Mouse (Mus musculus) forebrain, embryonic 13.5 days (tissue): ENCODE measurements around the gene Sipa1l1. TPM values are rescaled to one million over a fixed set of nuclear protein-coding genes. Genes with fewer than 3 reads are reported as not detected.

ENCODE experiments used
- ATAC-seq: fragments of 200-750 bp; cut with Nextera tagmentation; 2 replicates; pipeline ENCODE4 v1.8.0; 2017
- H3K27ac ChIP-seq: fragments of 300-500 bp; sonication (generic); 2 replicates; pipeline ENCODE4 v1.5.1; 2015; ENCODE audit warnings: inconsistent platforms, mild to moderate bottlenecking, moderate library complexity
- H3K27me3 ChIP-seq: fragments of 300-500 bp; sonication (generic); 2 replicates; pipeline ENCODE4 v1.6.1; 2015; ENCODE audit warnings: mild to moderate bottlenecking, inconsistent platforms
- H3K36me3 ChIP-seq: fragments of 300-500 bp; sonication (generic); 2 replicates; pipeline ENCODE4 v1.6.1; 2015; ENCODE audit warnings: mild to moderate bottlenecking, inconsistent platforms; ENCODE audit not compliant: poor library complexity, severe bottlenecking
- H3K4me1 ChIP-seq: fragments of 300-500 bp; sonication (generic); 2 replicates; pipeline ENCODE4 v1.6.1; 2015; ENCODE audit warnings: inconsistent platforms
- H3K4me2 ChIP-seq: fragments of 300-500 bp; sonication (generic); 2 replicates; pipeline ENCODE4 v1.6.1; 2015; ENCODE audit warnings: inconsistent platforms, mild to moderate bottlenecking, moderate library complexity
- H3K4me3 ChIP-seq: fragments of 300-500 bp; sonication (generic); 2 replicates; pipeline ENCODE4 v1.5.1; 2015; ENCODE audit warnings: mild to moderate bottlenecking, inconsistent platforms
- H3K9ac ChIP-seq: fragments of 300-500 bp; sonication (generic); 2 replicates; pipeline ENCODE4 v1.6.1; 2015; ENCODE audit warnings: mild to moderate bottlenecking, inconsistent platforms
- H3K9me3 ChIP-seq: fragments of 300-500 bp; sonication (generic); replicated peaks from 2 replicates; pipeline ENCODE4 v1.6.1; 2016; ENCODE audit warnings: inconsistent platforms
- WGBS: fragments of 180-500 bp; shearing (Covaris S2); methylation state at CpG from one replicate; pipeline ENCODE4 v1.1.7; 2015; 5-methylcytosine and 5-hydroxymethylcytosine counted together
- polyA plus RNA-seq: library from polyadenylated mRNA; unstranded; fragments of >200 nt; fragmentation: Nextera tagmentation; extraction: Ambion mirVana; gene quantifications from 2 replicates; pipeline ENCODE4 v1.2.1, GENCODE M21; 2015

The Sipa1l1 gene
- polyA plus RNA-seq, 1 experiment from 2014 or later, result 19.3 TPM

- no peak overlapping the region for H3K4me3 ChIP-seq
- H3K36me3 ChIP-seq, result peaks cover 26% of the 10 kb centered on the region
- no peak overlapping the region for H3K4me2 ChIP-seq
- peaks cover 14% of the 10 kb centered on the region for H3K4me1 ChIP-seq
- no peak overlapping the region for H3K9ac ChIP-seq
- ATAC-seq, result no peak
- H3K27me3 ChIP-seq, result no peaks in the 10 kb centered on the region
- H3K27ac ChIP-seq, result no peak overlapping the region
- no peaks in the 10 kb centered on the region for H3K9me3 ChIP-seq
Observed at GRCm38 (mm10) chr12:82388144-82388543, 219.0 kb downstream of the Sipa1l1 start.

GRCm38 (mm10) chr12:82394118-82394861, 225.2 kb downstream of the Sipa1l1 start:
- 47% methylated on average over 8 of the region's 8 CpGs for WGBS
- Histone ChIP-seq H3K4me3 (no peak overlapping the region), H3K9ac (no peak overlapping the region), H3K36me3 (peaks cover 22% of the 10 kb centered on the region), H3K9me3 (no peaks in the 10 kb centered on the region), H3K4me1 (peaks cover 26% of the 10 kb centered on the region), H3K27me3 (no peaks in the 10 kb centered on the region), H3K27ac (peak overlapping the region; percentile 45), H3K4me2 (no peak overlapping the region)
- ATAC-seq, result peak; percentile 75; the same call in 1 of the 2 replicates

GRCm38 (mm10) chr12:82395194-82395593, 226.1 kb downstream of the Sipa1l1 start:
- H3K27ac ChIP-seq, result no peak overlapping the region
- H3K27me3 ChIP-seq, result no peaks in the 10 kb centered on the region
- H3K9ac ChIP-seq, result no peak overlapping the region
- no peak overlapping the region for H3K4me2 ChIP-seq
- H3K4me1 ChIP-seq, result peaks cover 26% of the 10 kb centered on the region
- WGBS, result 93% methylated on average over 4 of the region's 4 CpGs
- peaks cover 22% of the 10 kb centered on the region for H3K36me3 ChIP-seq
- no peaks in the 10 kb centered on the region for H3K9me3 ChIP-seq
- no peak for ATAC-seq
- H3K4me3 ChIP-seq, result no peak overlapping the region

DNA sequence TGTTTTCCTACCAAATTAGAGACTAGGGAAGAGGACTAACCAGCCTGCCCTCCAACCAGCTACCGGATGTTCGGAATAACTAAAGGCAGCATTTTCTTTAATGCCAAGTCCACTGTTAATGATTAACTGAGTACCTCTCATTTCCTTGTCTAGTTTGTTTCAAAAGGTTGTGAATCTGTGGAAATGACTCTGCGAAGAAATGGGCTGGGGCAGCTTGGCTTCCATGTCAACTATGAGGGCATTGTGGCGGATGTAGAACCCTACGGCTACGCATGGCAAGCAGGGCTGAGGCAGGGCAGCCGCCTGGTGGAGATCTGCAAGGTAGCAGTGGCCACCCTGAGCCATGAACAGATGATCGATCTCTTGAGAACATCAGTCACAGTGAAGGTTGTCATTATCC, 228.1 kb downstream of the Sipa1l1 start:
- peak overlapping the region; percentile 20 for H3K27ac ChIP-seq
- no peaks in the 10 kb centered on the region for H3K27me3 ChIP-seq
- ATAC-seq, result no peak
- H3K4me1 ChIP-seq, result peaks cover 33% of the 10 kb centered on the region
- WGBS, result 89% methylated on average over 8 of the region's 8 CpGs
- H3K9ac ChIP-seq, result no peak overlapping the region
- no peaks in the 10 kb centered on the region for H3K9me3 ChIP-seq
- no peak overlapping the region for H3K4me3 ChIP-seq
- H3K36me3 ChIP-seq, result peaks cover 19% of the 10 kb centered on the region
- H3K4me2 ChIP-seq, result no peak overlapping the region

DNA sequence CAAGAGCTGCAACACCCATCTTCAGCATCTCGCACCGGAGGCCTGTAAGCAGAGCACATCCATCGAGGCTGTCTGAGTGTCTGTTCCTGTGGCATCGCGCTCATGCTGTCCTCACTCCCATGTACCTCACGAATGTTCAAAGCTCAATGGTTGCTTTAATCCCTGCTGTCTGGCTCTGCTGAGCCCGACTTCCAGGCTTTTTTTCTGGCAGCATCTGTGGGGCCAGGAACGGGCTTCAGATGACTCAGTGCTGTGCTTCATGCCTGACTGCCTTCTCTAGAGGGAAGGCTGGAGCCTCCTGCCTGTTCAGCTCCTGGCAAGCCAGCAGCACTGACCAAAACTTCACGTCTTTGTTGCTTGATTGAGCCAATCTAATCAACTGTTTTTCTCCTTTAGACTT, 228.6 kb downstream of the Sipa1l1 start:
- no peak overlapping the region for H3K9ac ChIP-seq
- no peak for ATAC-seq
- H3K9me3 ChIP-seq, result no peaks in the 10 kb centered on the region
- H3K4me2 ChIP-seq, result no peak overlapping the region
- no peak overlapping the region for H3K4me3 ChIP-seq
- WGBS, result 62% methylated on average over 9 of the region's 9 CpGs
- peaks cover 22% of the 10 kb centered on the region for H3K36me3 ChIP-seq
- H3K27me3 ChIP-seq, result no peaks in the 10 kb centered on the region
- H3K4me1 ChIP-seq, result peaks cover 33% of the 10 kb centered on the region
- H3K27ac ChIP-seq, result peak overlapping the region; percentile 20

GRCm38 (mm10) chr12:82398926-82399325, 229.8 kb downstream of the Sipa1l1 start:
- Histone ChIP-seq H3K9ac (no peak overlapping the region), H3K4me2 (no peak overlapping the region), H3K27ac (no peak overlapping the region), H3K36me3 (peaks cover 34% of the 10 kb centered on the region), H3K27me3 (no peaks in the 10 kb centered on the region), H3K4me1 (peaks cover 29% of the 10 kb centered on the region), H3K9me3 (no peaks in the 10 kb centered on the region), H3K4me3 (no peak overlapping the region)
- 91% methylated on average over 2 of the region's 2 CpGs for WGBS
- ATAC-seq, result no peak

GRCm38 (mm10) chr12:82399971-82400720, 231.0 kb downstream of the Sipa1l1 start:
- peak; percentile 75 for ATAC-seq
- no peak overlapping the region for H3K4me3 ChIP-seq
- 0 out of 2 replicates have a peak overlapping the region, but pooled peaks have one; percentile 32 for H3K27ac ChIP-seq
- peaks cover 45% of the 10 kb centered on the region for H3K36me3 ChIP-seq
- no peaks in the 10 kb centered on the region for H3K27me3 ChIP-seq
- H3K4me1 ChIP-seq, result peaks cover 22% of the 10 kb centered on the region
- no peak overlapping the region for H3K4me2 ChIP-seq
- H3K9ac ChIP-seq, result 0 out of 2 replicates have a peak overlapping the region, but pooled peaks have one; percentile 31
- H3K9me3 ChIP-seq, result no peaks in the 10 kb centered on the region
- WGBS, result 75% methylated on average over 6 of the region's 6 CpGs

DNA sequence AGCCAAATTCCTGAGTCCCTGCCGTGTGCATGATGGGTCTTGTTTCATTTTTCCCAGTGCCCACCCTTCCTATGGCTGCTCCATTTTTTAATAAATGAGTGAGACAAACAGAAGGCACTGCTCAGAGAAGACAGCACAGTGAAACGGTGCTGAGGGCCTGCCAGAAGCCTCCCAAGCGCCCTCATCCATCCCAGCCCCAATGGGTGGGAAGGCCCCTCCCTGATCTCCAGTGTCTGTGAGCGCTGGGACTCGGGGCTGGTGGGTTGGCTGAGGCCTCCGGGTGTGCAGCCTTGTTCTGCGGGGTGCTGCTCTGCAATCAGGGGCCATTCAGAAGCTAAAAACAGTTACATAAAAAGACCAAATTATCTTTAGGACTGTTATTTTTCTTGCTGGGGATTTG, 231.7 kb downstream of the Sipa1l1 start:
- Histone ChIP-seq H3K27ac (no peak overlapping the region), H3K4me1 (peaks cover 22% of the 10 kb centered on the region), H3K4me2 (no peak overlapping the region), H3K27me3 (no peaks in the 10 kb centered on the region), H3K4me3 (no peak overlapping the region), H3K9ac (no peak overlapping the region), H3K9me3 (no peaks in the 10 kb centered on the region), H3K36me3 (peaks cover 45% of the 10 kb centered on the region)
- WGBS, result 69% methylated on average over 7 of the region's 7 CpGs
- peak; percentile 48; the same call in 1 of the 2 replicates for ATAC-seq

DNA sequence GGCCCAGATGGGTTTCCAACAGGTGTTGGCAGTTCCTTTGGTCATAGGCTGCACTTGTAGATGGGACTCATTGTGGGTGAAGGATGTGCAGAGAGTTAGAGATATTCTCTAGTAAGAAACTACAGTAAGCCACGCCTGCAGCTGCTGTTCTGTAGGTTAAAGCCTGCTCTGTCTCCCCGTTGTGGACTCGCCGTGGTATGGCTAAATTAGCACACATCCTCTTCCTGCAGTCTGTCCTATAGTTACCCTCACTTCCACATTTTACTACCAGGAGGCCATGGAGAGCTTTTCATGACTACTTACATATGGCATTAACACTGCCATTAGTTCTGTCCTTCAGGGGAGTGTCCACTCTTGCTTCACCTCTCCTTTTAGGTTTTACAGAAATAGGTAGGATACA, 232.3 kb downstream of the Sipa1l1 start:
- Histone ChIP-seq H3K4me3 (no peak overlapping the region), H3K27ac (no peak overlapping the region), H3K9ac (no peak overlapping the region), H3K9me3 (no peaks in the 10 kb centered on the region), H3K4me1 (peaks cover 22% of the 10 kb centered on the region), H3K27me3 (no peaks in the 10 kb centered on the region), H3K4me2 (no peak overlapping the region), H3K36me3 (peaks cover 44% of the 10 kb centered on the region)
- WGBS, result 92% methylated on average over 4 of the region's 4 CpGs
- no peak for ATAC-seq

DNA sequence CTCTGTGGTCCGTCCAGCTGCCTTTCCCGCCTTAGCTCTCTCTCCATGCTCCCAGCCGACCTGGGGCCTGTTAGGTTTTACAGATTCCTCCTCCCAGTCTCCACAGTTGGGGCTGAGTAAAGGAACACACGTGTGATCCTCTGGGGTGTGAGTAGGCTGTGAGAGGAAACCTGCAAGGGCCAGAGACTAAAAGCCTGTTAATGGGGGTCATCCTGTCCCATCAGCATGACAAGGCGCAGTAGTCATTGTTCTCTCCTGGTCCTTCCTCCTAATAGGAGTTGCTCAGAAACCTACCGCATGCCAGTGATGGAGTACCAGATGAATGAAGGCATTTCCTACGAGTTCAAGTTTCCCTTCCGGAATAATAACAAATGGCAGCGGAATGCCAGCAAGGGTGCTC, 233.5 kb downstream of the Sipa1l1 start:
- no peak overlapping the region for H3K4me2 ChIP-seq
- no peak overlapping the region for H3K4me3 ChIP-seq
- no peak for ATAC-seq
- H3K9me3 ChIP-seq, result no peaks in the 10 kb centered on the region
- WGBS, result 85% methylated on average over 9 of the region's 9 CpGs
- no peaks in the 10 kb centered on the region for H3K27me3 ChIP-seq
- peaks cover 32% of the 10 kb centered on the region for H3K36me3 ChIP-seq
- peaks cover 20% of the 10 kb centered on the region for H3K4me1 ChIP-seq
- no peak overlapping the region for H3K9ac ChIP-seq
- no peak overlapping the region for H3K27ac ChIP-seq

- Histone ChIP-seq H3K36me3 (peaks cover 23% of the 10 kb centered on the region), H3K9me3 (no peaks in the 10 kb centered on the region), H3K9ac (no peak overlapping the region), H3K4me3 (no peak overlapping the region), H3K27ac (no peak overlapping the region), H3K27me3 (no peaks in the 10 kb centered on the region), H3K4me1 (peaks cover 30% of the 10 kb centered on the region), H3K4me2 (no peak overlapping the region)
- ATAC-seq, result no peak
- WGBS, result 45% methylated on average over 5 of the region's 5 CpGs
Observed at GRCm38 (mm10) chr12:82407531-82408255, 238.6 kb downstream of the Sipa1l1 start.

GRCm38 (mm10) chr12:82408486-82408885, 239.4 kb downstream of the Sipa1l1 start:
- H3K27ac ChIP-seq, result no peak overlapping the region
- H3K4me2 ChIP-seq, result no peak overlapping the region
- H3K36me3 ChIP-seq, result peaks cover 15% of the 10 kb centered on the region
- WGBS, result 79% methylated on average over 6 of the region's 6 CpGs
- H3K4me1 ChIP-seq, result peaks cover 30% of the 10 kb centered on the region
- no peaks in the 10 kb centered on the region for H3K27me3 ChIP-seq
- H3K4me3 ChIP-seq, result no peak overlapping the region
- 0 out of 2 replicates have a peak, but pooled peaks have one; percentile 57 for ATAC-seq
- H3K9me3 ChIP-seq, result no peaks in the 10 kb centered on the region
- H3K9ac ChIP-seq, result no peak overlapping the region
